Mouse (Mus musculus) heart, adult 2 months (tissue): ENCODE results near the gene Slc25a12. TPM values are rescaled to one million over a fixed set of nuclear protein-coding genes. Genes with fewer than 3 reads are reported as not detected.

Experiments used
- DNase-seq, 2 experiments: peaks; one replicate each; pipeline ENCODE4 v3.0.0; 2021
- H3K27ac ChIP-seq: fragments of 200-600 bp; 2 replicates; pipeline ENCODE4 v1.8.1; 2022
- H3K27me3 ChIP-seq: fragments of 200-500 bp; 2 replicates; pipeline ENCODE4 v1.6.1; 2012; ENCODE audit warnings: mild to moderate bottlenecking, low read length, inconsistent platforms, mixed read lengths; ENCODE audit not compliant: control insufficient read depth, insufficient read depth
- H3K36me3 ChIP-seq: fragments of 200-500 bp; 2 replicates; pipeline ENCODE4 v1.6.1; 2012; ENCODE audit warnings: low read length, inconsistent platforms; ENCODE audit not compliant: control insufficient read depth, insufficient read depth
- H3K4me1 ChIP-seq: fragments of 200-500 bp; 2 replicates; pipeline ENCODE4 v1.6.1; 2011; ENCODE audit warnings: low read length; ENCODE audit not compliant: control insufficient read depth, insufficient read depth
- H3K4me3 ChIP-seq: fragments of 200-600 bp; 2 replicates; pipeline ENCODE4 v1.8.1; 2022
- H3K79me2 ChIP-seq: fragments of 200-500 bp; replicated peaks from 2 replicates; pipeline ENCODE4 v1.6.1; 2012; ENCODE audit warnings: mild to moderate bottlenecking, inconsistent platforms, low read length, moderate library complexity, mixed read lengths; ENCODE audit not compliant: control insufficient read depth, insufficient read depth
- H3K9ac ChIP-seq: fragments of 200-500 bp; 2 replicates; pipeline ENCODE4 v1.6.1; 2012; ENCODE audit warnings: low read depth, mild to moderate bottlenecking, control low read depth, inconsistent platforms, low read length, mixed read lengths
- CTCF ChIP-seq: fragments of 200-600 bp; IDR thresholded peaks from 2 replicates; pipeline ENCODE4 v1.8.1; 2022; ENCODE audit warnings: antibody characterized with exemption, mild to moderate bottlenecking, moderate library complexity
- EP300 ChIP-seq: fragments of 200-500 bp; IDR thresholded peaks from 2 replicates; pipeline ENCODE4 v1.6.1; 2011; ENCODE audit warnings: low read depth, low read length, control low read depth; ENCODE audit not compliant: insufficient read depth
- POLR2A ChIP-seq: fragments of 200-500 bp; IDR thresholded peaks from 2 replicates; pipeline ENCODE4 v1.6.1; 2011; ENCODE audit warnings: mild to moderate bottlenecking, low read depth, low read length, control low read depth; ENCODE audit not compliant: insufficient read depth
- WGBS: fragments of 180-500 bp; shearing (Covaris S2); methylation state at CpG from one replicate; pipeline ENCODE4 v1.1.7; 2018; 5-methylcytosine and 5-hydroxymethylcytosine counted together
- intact Hi-C: fragments of 180-260 bp; cut with DNase I; formaldehyde crosslinking; loops from one replicate; pipeline ENCODE4 v1.15.1; 2025
- polyA plus RNA-seq: library from polyadenylated mRNA; depleted of rRNA; stranded (reverse); fragments of >200 nt; gene quantifications from 2 replicates; pipeline ENCODE4 v1.2.3, GENCODE M21; 2012
- total RNA-seq, 2 experiments: library from RNA; stranded (reverse); gene quantifications; 2 replicates each; pipeline ENCODE4 v1.2.3; 2021

Slc25a12 gene
- total and polyA plus RNA-seq, 3 experiments, result 154 to 252 (median 228) TPM

DNA sequence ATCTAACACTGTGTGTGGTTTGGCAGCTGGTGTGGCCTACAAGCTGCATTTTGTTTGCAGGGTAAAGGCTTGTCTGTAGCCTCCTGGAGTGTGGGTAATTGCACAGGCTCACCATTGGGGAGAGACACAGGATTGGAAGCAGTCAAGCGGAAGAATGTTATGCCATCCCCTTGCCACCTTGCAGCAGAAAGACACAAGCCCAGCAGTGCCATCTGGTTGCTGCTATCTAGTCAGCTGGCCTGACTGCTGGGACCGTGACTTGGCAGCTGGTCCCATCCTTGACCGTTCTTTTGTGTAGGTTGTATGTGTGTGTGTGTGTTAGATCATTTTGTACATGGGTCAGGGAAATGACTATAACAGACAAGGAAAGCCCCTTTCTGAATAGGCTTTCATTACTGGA is 122.1 kb downstream of the Slc25a12 start:
- Histone ChIP-seq H3K9ac (no peak overlapping the region), H3K27me3 (no peaks in the 10 kb centered on the region), H3K36me3 (peaks cover 2% of the 10 kb centered on the region), H3K4me3 (no peak overlapping the region), H3K27ac (no peak overlapping the region), H3K4me1 (no peaks in the 10 kb centered on the region), H3K79me2 (no peaks in the 10 kb centered on the region)
- intact Hi-C loops, result no loop called here
- TF ChIP-seq CTCF (peak; percentile 15; the same call in 1 of the 2 replicates), EP300 (no peak)
- WGBS, result 50% methylated on average over 3 of the region's 3 CpGs
- no peak for DNase-seq

GRCm38 (mm10) chr2:71244807-71245206 is 122.7 kb downstream of the Slc25a12 start:
- intact Hi-C loops, result no loop called here
- Histone ChIP-seq H3K9ac (no peak overlapping the region), H3K4me1 (no peaks in the 10 kb centered on the region), H3K27ac (no peak overlapping the region), H3K27me3 (no peaks in the 10 kb centered on the region), H3K4me3 (no peak overlapping the region), H3K79me2 (no peaks in the 10 kb centered on the region), H3K36me3 (peaks cover under 1% of the 10 kb centered on the region; the same call in 1 of the 2 replicates)
- 84% methylated on average over 7 of the region's 7 CpGs for WGBS
- TF ChIP-seq EP300 (no peak), POLR2A (no peak), CTCF (no peak)
- no peak for DNase-seq

DNA sequence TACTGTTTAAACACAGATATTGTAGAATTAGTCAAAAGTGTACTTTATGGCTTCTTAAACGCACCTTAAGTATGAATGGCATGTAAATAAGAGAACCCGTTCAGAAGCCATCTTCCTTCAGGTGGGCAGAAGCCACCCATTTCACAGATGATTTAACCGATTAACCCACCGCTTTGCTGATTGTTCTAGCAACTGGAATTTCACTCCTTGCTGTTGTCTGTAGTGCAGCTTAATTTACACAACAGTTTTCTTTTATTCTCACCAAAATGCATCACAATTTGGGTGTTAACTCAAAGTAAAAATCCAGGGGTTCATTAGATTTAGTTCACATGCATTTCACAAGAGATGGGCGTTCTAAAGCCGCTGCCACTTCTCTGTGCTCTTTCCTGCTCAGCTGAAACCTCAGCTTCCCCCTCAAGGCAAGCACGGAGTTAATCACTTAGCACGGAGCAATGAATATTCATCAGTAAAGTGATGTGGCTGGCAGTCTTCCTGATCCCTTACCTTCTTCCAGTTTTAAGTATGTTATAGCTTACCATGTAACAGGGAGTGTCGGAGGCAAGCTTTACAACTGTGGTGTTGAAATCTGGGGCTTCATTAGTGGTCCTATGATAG is 124.4 kb downstream of the Slc25a12 start:
- Histone ChIP-seq H3K9ac (no peak overlapping the region), H3K36me3 (no peaks in the 10 kb centered on the region), H3K4me1 (no peaks in the 10 kb centered on the region), H3K27ac (no peak overlapping the region), H3K4me3 (no peak overlapping the region), H3K27me3 (no peaks in the 10 kb centered on the region), H3K79me2 (no peaks in the 10 kb centered on the region)
- WGBS, result 85% methylated on average over 9 of the region's 9 CpGs
- no peak for DNase-seq
- no peak for TF ChIP-seq EP300
- TF ChIP-seq POLR2A, result no peak
- no peak for TF ChIP-seq CTCF
- intact Hi-C loops, result no loop called here

DNA sequence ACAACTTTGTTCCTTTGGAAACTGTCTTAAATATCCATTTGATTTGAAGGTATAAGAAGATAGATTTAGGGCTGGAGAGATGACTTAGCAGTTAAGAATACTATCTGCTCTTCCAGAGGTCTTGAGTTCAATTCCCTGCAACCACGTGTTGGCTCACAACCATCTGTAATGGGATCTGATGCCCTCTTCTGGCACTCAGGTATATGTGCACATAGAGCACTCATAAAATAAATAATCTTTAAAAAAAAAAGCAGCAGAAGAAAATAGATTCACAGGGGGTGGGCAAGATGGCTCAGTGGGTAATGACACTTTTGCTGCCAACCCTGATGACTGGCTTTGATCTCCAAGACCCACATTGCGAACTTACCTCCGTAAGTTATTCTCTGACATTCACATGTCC is 125.4 kb downstream of the Slc25a12 start:
- Histone ChIP-seq H3K27ac (no peak overlapping the region), H3K4me3 (no peak overlapping the region), H3K9ac (no peak overlapping the region), H3K36me3 (no peaks in the 10 kb centered on the region), H3K79me2 (no peaks in the 10 kb centered on the region), H3K4me1 (no peaks in the 10 kb centered on the region), H3K27me3 (no peaks in the 10 kb centered on the region)
- intact Hi-C loops, result no loop called here
- TF ChIP-seq CTCF (peak; percentile 20; the same call in 1 of the 2 replicates), EP300 (no peak), POLR2A (no peak)
- no peak for DNase-seq
- 76% methylated on average over 3 of the region's 3 CpGs for WGBS

GRCm38 (mm10) chr2:71241505-71241904 is 126.0 kb downstream of the Slc25a12 start:
- DNase-seq, result no peak
- H3K36me3 ChIP-seq, result no peaks in the 10 kb centered on the region
- no peaks in the 10 kb centered on the region for H3K79me2 ChIP-seq
- H3K4me3 ChIP-seq, result no peak overlapping the region
- no peaks in the 10 kb centered on the region for H3K4me1 ChIP-seq
- no peak for TF ChIP-seq CTCF
- no peak for TF ChIP-seq EP300
- H3K27me3 ChIP-seq, result no peaks in the 10 kb centered on the region
- H3K9ac ChIP-seq, result no peak overlapping the region
- 91% methylated on average over 2 of the region's 2 CpGs for WGBS
- no peak overlapping the region for H3K27ac ChIP-seq
- intact Hi-C loops, result no loop called here

DNA sequence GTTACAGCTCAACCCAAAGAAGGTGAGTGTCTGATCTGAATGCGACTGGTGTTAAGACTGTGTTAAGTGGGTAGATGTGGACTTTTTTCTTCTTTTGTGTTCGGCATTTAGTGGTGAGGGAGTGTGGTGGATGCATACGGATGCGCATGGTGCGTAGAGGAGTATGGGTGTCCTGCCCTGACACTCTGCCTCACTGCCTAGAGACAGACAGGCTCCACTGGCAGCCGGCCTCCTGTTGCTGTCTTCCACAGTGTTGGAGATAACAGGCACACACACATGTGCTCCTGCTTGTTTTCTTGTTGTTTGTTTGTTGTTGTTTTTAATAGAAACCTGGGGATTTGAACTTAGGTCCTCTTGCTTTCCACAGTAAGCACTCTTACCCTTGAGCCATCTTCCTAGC is 131.5 kb downstream of the Slc25a12 start:
- no peak for DNase-seq
- Histone ChIP-seq H3K36me3 (peaks cover 11% of the 10 kb centered on the region), H3K4me1 (peaks cover 3% of the 10 kb centered on the region), H3K27ac (no peak overlapping the region), H3K79me2 (no peaks in the 10 kb centered on the region), H3K27me3 (no peaks in the 10 kb centered on the region), H3K9ac (no peak overlapping the region), H3K4me3 (no peak overlapping the region)
- intact Hi-C loops, result no loop called here
- TF ChIP-seq POLR2A (no peak), EP300 (no peak), CTCF (no peak)
- 95% methylated on average over 6 of the region's 6 CpGs for WGBS
